Mouse (Mus musculus) 3T3-L1 (cell line): ENCODE data around the gene Marveld1.

Experiments
- DNase-seq: peaks from one replicate; pipeline ENCODE4 v3.0.0-alpha.2; 2015; ENCODE audit warnings: low read depth, low spot score

The Marveld1 gene

GRCm38 (mm10) chr19:42139724-42140517, 7.3 kb upstream of the Marveld1 start:
- DNase-seq = no peak

GRCm38 (mm10) chr19:42141998-42142397, 5.2 kb upstream of the Marveld1 start:
- DNase-seq = no peak

DNA sequence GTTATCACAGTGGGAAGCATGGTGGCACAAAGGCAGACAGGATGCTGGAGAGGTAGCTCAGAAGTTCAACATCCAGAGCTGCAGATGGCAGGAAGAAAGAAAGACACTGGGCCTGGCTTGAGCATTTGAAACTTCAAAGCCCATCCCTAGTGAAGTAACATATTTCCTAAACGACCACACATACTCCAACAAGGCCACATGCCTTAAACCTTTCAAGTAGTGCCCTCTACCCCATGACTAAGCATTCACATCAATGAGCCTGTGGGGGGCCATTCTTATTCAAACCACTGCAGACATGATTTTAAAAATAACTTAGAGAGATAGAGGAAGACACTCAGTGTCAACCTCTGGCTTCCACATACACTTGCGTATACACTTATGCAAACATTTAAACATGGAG, 4.4 kb upstream of the Marveld1 start:
- no peak for DNase-seq

- peak; percentile 49 for DNase-seq
Observed at GRCm38 (mm10) chr19:42144067-42144466, 3.1 kb upstream of the Marveld1 start.

DNA sequence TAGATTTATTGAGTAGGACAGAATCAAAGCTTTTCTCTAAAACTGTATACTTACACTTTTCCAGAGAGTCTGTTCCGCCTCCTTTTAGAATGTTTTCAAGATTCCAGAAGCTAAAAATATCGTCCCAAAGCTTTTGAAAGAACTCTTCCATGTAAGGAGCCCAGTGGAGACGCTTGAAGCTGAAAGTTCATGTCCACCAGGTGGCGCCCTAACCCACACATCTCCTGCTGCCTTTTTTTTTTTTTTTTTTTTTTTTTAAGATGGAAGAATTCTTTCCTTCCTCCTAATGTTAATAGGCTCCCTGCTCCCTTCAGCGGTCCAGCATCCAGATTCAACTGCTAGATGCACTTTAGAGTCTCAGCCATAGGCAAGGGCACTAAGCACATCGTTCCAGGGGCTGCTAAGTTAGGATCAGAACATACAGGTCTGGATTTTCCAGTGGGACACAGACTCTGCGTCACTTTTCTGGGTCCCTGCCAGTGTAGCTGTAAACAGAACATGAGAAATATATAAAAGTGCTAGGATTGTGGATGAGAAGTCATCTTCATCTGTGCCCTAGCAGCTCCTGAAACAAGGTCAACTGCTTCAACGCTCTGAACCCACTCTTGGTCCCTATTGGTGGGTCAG, 2.5 kb upstream of the Marveld1 start:
- peak; percentile 99 for DNase-seq

DNA sequence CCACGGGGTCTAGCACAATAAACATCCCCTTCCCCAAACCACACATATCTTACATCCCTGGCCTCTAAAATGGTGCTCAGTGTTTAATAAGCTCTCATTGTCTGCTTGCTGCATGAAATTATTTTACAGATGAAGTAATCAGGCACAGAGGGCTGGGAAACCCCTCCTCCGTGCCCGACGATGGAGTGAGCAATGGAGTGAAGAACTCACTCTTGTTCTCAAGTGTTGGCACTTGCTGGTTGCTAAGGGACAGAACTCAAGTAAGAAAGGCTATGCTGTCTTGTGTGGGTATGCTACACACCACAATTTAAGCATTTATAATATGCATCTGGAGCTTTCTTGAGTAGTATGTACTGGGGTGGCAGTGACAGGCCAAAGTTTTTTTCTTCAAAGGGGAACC, 2.0 kb upstream of the Marveld1 start:
- no peak for DNase-seq

- no peak for DNase-seq
Observed at GRCm38 (mm10) chr19:42145731-42146130, 1.5 kb upstream of the Marveld1 start.

GRCm38 (mm10) chr19:42146276-42147010, 757 bp upstream of the Marveld1 start:
- DNase-seq = no peak

DNA sequence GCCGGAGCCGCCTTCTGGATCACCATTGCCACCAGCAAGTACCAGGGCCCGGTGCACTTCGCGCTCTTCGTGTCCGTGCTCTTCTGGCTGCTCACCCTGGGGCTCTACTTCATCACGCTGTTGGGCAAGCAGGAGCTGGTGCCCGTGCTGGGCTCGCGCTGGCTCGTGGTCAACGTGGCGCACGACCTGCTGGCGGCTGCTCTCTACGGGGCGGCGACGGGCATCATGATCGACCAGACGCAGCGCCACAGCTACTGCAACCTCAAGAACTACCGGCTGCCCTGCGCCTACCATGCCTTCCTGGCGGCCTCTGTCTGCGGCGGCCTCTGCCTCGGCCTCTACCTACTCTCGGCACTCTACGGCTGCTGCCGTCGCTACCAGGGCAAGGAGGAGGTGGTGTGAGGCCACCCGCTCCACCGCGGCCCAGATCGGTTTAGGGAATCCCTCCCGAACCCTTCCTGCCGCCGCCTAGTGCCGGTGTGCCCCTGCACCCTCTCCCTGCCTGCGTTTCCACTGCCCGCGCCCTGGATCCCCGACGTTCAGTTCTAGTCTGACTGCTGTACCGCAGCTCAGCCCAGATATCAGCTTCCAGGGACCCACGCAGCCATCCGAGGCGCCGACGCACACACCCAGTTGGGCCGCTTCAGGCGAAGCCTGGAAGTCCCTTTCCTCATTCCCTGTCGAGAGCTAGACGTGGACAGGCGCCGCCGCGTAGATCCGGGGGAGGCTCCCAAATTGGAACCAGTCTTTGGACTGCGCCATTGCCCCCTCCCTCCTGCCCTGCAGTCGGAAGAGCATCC, 769 bp downstream of the Marveld1 start:
- DNase-seq = peak; percentile 55

- DNase-seq = peak; percentile 80
Observed at GRCm38 (mm10) chr19:42148569-42148860, 1.3 kb downstream of the Marveld1 start.

GRCm38 (mm10) chr19:42151990-42152389, 4.8 kb downstream of the Marveld1 start:
- DNase-seq = peak; percentile 97

DNA sequence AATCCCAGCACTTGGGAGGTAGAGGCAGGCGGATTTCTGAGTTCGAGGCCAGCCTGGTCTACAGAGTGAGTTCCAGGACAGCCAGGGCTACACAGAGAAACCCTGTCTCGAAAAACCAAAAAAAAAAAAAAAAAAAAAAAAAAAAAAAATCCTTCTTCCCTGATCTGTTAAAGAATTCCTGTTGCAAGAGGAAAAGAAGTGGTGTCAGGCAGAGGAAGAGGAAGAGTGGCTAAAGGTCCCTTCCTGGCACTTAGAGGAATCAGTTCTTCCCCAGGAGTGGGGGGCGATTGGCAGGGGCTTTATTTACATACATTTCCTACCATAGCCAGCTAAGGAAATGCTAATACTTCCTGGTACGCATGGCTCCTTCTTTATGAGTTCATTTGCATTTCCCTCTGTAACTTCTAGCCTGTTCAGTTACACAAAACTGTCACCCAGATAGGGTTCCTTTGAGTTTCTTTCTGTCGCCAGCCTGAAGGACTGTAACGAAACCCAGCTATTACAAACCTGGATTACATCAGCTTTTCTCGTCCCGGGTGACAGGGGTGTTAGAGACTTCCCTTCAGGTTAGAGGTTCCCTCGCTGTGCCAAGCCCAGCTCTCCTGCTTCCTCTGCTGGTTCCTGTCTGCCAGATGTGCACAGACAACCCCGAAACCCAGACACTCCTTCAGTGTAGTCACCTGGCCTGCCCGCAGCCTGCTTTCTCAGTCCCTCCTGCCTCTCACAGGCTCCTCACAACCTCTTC, 10.5 kb downstream of the Marveld1 start:
- no peak for DNase-seq

GRCm38 (mm10) chr19:42158246-42159017, 11.2 kb downstream of the Marveld1 start:
- no peak for DNase-seq

GRCm38 (mm10) chr19:42163764-42164163, 16.6 kb downstream of the Marveld1 start, which contains the start of gene Zfyve27:
Gene Zfyve27, plus strand, starts transcription at chr19:42163951.
- no peak for DNase-seq

- no peak for DNase-seq
Observed at GRCm38 (mm10) chr19:42164188-42164587, 17.0 kb downstream of the Marveld1 start.

DNA sequence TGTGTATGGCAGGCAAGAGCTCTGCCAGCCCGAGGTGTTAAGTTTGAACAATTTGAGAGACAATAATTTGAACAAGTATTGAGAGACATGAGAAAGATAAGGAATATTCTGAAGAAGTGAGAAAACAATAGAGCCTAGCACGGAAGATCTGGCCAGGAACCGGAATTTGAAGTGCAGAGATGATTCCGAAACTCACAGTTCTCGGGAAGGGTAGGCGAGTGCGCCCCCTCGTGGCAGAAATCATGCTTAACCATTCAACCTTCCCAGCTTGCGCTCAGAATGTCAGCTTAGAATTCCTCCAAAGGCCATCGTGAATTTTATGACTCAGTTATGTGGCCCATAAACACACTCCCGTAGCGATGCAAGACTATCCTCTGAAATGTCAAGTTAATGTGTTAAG, 18.9 kb downstream of the Marveld1 start:
- DNase-seq = peak; percentile 96

GRCm38 (mm10) chr19:42166766-42167165, 19.6 kb downstream of the Marveld1 start:
- peak; percentile 73 for DNase-seq

DNA sequence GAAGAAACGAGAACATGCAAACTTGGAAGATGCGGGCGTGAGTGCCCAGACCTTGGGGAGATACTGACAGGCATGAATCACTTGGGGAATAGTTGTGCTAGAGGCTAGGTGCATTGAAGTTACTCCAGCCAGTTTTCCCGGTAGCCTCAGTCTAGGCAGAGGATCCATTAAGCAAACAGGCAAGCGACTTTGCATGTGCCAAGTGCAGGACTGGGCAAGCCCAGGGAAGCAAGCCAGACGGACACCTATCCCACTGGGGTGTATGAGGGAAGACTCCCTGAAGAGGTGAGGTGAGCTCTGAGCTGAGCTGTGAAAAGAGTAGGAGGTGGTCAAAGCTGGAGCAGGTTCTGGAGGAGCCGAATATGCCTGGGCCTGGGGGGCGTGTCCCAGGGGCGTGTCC, 20.3 kb downstream of the Marveld1 start:
- no peak for DNase-seq

- DNase-seq = peak; percentile 29
Observed at GRCm38 (mm10) chr19:42169322-42169975, 22.2 kb downstream of the Marveld1 start.
